Mouse (Mus musculus) intestine, postnatal 0 days (tissue): Measurements from ENCODE around the gene Itga2. TPM values are rescaled to one million over a fixed set of nuclear protein-coding genes. Genes with fewer than 3 reads are reported as not detected.

Experiments
- ATAC-seq: fragments of 200-750 bp; cut with Nextera tagmentation; 2 replicates; pipeline ENCODE4 v1.8.0; 2017; ENCODE audit warnings: mild to moderate bottlenecking, moderate TSS enrichment, moderate library complexity
- H3K27ac ChIP-seq: fragments of 300-500 bp; sonication (generic); 2 replicates; pipeline ENCODE4 v1.5.1; 2014; ENCODE audit warnings: mild to moderate bottlenecking, low read depth, low read length, moderate library complexity
- H3K27me3 ChIP-seq: fragments of 300-500 bp; sonication (generic); replicated peaks from 2 replicates; pipeline ENCODE4 v1.6.1; 2014; ENCODE audit warnings: low read length, mixed read lengths; ENCODE audit not compliant: control insufficient read depth, insufficient read depth
- H3K36me3 ChIP-seq: fragments of 300-500 bp; sonication (generic); 2 replicates; pipeline ENCODE4 v1.6.1; 2014; ENCODE audit warnings: mild to moderate bottlenecking, moderate library complexity; ENCODE audit not compliant: control insufficient read depth, insufficient read depth
- H3K4me1 ChIP-seq: fragments of 300-500 bp; sonication (generic); replicated peaks from 2 replicates; pipeline ENCODE4 v1.6.1; 2014; ENCODE audit warnings: antibody characterized with exemption, low read length, mixed read lengths; ENCODE audit not compliant: control insufficient read depth, insufficient read depth
- H3K4me2 ChIP-seq: fragments of 300-500 bp; sonication (generic); replicated peaks from 2 replicates; pipeline ENCODE4 v1.6.1; 2014; ENCODE audit warnings: low read depth, mild to moderate bottlenecking, moderate library complexity
- H3K4me3 ChIP-seq: fragments of 300-500 bp; sonication (generic); 2 replicates; pipeline ENCODE4 v1.5.1; 2014; ENCODE audit warnings: low read depth, low read length
- H3K9ac ChIP-seq: fragments of 300-500 bp; sonication (generic); 2 replicates; pipeline ENCODE4 v1.6.1; 2014; ENCODE audit warnings: mild to moderate bottlenecking, low read depth, low read length
- H3K9me3 ChIP-seq: fragments of 300-500 bp; sonication (generic); 2 replicates; pipeline ENCODE4 v1.6.1; 2016; ENCODE audit warnings: mixed run types; ENCODE audit not compliant: control insufficient read depth
- CTCF ChIP-seq: sonication (generic); IDR thresholded peaks from 2 replicates; pipeline ENCODE4 v1.5.1; 2016; ENCODE audit warnings: low read depth, mild to moderate bottlenecking, control low read depth, antibody characterized with exemption, moderate library complexity
- WGBS: fragments of 180-500 bp; shearing (Covaris S2); extraction: QIAGEN DNeasy Blood & Tissue Kit; methylation state at CpG from one replicate; pipeline ENCODE4 v1.1.7; 2014; 5-methylcytosine and 5-hydroxymethylcytosine counted together
- polyA plus RNA-seq: library from polyadenylated mRNA; unstranded; fragments of >200 nt; fragmentation: Nextera tagmentation; extraction: Ambion mirVana; gene quantifications from 2 replicates; pipeline ENCODE4 v1.2.1, GENCODE M21; 2015

The Itga2 gene
- polyA plus RNA-seq, 1 experiment from 2014 or later, result 4.8 TPM

DNA sequence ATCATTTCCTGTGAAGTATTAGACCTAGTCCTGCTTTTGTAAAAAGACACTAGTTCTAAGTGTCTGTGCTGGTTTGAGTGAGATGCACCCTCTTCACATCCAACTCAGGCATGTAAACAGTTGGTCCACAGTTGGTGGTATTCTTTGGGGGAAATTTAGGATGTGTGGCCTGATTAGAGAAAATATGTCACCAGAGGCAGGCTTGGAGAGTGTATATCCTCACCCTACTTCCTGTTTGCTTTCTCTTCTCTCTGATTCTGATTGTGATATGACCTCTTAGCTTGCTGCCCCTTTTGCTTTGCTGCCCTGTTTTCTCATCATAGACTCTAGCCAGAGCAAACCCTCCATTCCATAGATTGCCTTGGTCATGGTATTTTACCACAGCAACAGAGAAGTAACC is 37.2 kb downstream of the Itga2 start:
- no peak overlapping the region for H3K4me3 ChIP-seq
- H3K4me2 ChIP-seq, result no peak overlapping the region
- TF ChIP-seq CTCF, result no peak
- H3K9me3 ChIP-seq, result no peaks in the 10 kb centered on the region
- H3K9ac ChIP-seq, result no peak overlapping the region
- peaks cover 8% of the 10 kb centered on the region; the same call in 1 of the 2 replicates for H3K4me1 ChIP-seq
- no peak overlapping the region for H3K27ac ChIP-seq
- H3K27me3 ChIP-seq, result no peaks in the 10 kb centered on the region
- H3K36me3 ChIP-seq, result peaks cover 3% of the 10 kb centered on the region; the same call in 1 of the 2 replicates
- ATAC-seq, result no peak

DNA sequence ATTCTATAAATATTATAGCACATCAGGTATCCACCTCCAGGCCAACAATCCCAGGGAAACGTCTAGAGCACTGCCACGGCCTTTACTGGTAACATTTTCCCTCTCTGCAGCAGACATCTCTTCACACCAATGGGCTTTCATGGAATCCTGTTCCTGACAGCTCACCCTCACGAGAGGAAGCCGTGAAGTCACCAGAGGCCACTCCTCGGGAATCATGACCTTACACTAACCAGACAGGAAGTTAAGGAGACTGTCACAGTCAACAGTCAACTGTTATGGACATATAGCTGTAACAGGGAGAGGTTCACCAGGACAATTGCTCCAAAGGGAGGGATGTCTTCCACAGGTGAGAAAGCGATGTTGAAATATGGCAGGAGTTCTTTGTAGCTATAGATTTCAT is 40.2 kb downstream of the Itga2 start:
- TF ChIP-seq CTCF, result no peak
- 55% methylated on average over 6 of the region's 6 CpGs for WGBS
- no peak for ATAC-seq

GRCm38 (mm10) chr13:114887695-114888094 is 44.2 kb downstream of the Itga2 start:
- H3K27ac ChIP-seq, result no peak overlapping the region
- H3K4me1 ChIP-seq, result no peaks in the 10 kb centered on the region
- H3K9ac ChIP-seq, result no peak overlapping the region
- no peak for TF ChIP-seq CTCF
- no peaks in the 10 kb centered on the region for H3K36me3 ChIP-seq
- H3K27me3 ChIP-seq, result no peaks in the 10 kb centered on the region
- no peaks in the 10 kb centered on the region for H3K9me3 ChIP-seq
- H3K4me3 ChIP-seq, result no peak overlapping the region
- ATAC-seq, result no peak
- 79% methylated on average over 6 of the region's 6 CpGs for WGBS
- no peak overlapping the region for H3K4me2 ChIP-seq

More for the DNA sequence above, 40.2 kb downstream of the Itga2 start:
- no peaks in the 10 kb centered on the region for H3K36me3 ChIP-seq
- no peak overlapping the region for H3K4me2 ChIP-seq
- H3K27ac ChIP-seq, result no peak overlapping the region
- H3K4me1 ChIP-seq, result peaks cover 2% of the 10 kb centered on the region; the same call in 1 of the 2 replicates
- H3K4me3 ChIP-seq, result no peak overlapping the region
- no peak overlapping the region for H3K9ac ChIP-seq
- H3K9me3 ChIP-seq, result no peaks in the 10 kb centered on the region
- no peaks in the 10 kb centered on the region for H3K27me3 ChIP-seq

- no peak overlapping the region for H3K27ac ChIP-seq
- no peaks in the 10 kb centered on the region for H3K36me3 ChIP-seq
- ATAC-seq, result no peak
- 92% methylated on average over 4 of the region's 4 CpGs for WGBS
- no peak overlapping the region for H3K9ac ChIP-seq
- no peaks in the 10 kb centered on the region for H3K4me1 ChIP-seq
- H3K4me2 ChIP-seq, result no peak overlapping the region
- no peak for TF ChIP-seq CTCF
- H3K4me3 ChIP-seq, result no peak overlapping the region
- no peaks in the 10 kb centered on the region for H3K27me3 ChIP-seq
- H3K9me3 ChIP-seq, result no peaks in the 10 kb centered on the region
Measured at GRCm38 (mm10) chr13:114887293-114887692, 44.6 kb downstream of the Itga2 start.

GRCm38 (mm10) chr13:114885171-114885570 is 46.7 kb downstream of the Itga2 start:
- Histone ChIP-seq H3K9me3 (no peaks in the 10 kb centered on the region), H3K27ac (no peak overlapping the region), H3K4me3 (no peak overlapping the region), H3K27me3 (no peaks in the 10 kb centered on the region), H3K4me1 (no peaks in the 10 kb centered on the region), H3K4me2 (no peak overlapping the region), H3K36me3 (0 out of 2 replicates have a peak, but pooled peaks cover 7% of the 10 kb centered on the region), H3K9ac (no peak overlapping the region)
- WGBS, result 68% methylated on average over 9 of the region's 9 CpGs
- no peak for TF ChIP-seq CTCF
- ATAC-seq, result no peak

DNA sequence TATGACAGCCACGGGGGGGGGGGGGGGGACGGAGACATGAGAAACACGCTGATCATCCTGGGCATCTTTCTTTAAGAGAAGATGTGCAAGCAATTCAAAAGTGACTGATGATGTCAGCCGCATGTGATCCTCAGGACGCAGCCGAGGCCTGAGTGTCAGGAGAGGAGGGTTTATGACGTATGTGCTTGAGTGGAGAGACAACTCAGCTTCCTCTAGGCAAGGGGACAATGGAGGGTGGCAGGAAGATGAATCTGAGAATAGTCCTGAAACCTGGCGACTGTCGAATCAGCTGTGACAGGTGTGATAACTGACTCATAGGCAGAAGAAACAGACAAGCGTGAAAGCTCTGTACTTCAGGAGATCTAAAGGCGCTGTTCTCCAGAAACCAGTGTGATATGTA is 53.2 kb downstream of the Itga2 start:
- H3K9ac ChIP-seq, result no peak overlapping the region
- no peak overlapping the region for H3K27ac ChIP-seq
- no peak for ATAC-seq
- no peaks in the 10 kb centered on the region for H3K4me1 ChIP-seq
- H3K4me2 ChIP-seq, result no peak overlapping the region
- no peak overlapping the region for H3K4me3 ChIP-seq
- 0 out of 2 replicates have a peak, but pooled peaks cover 16% of the 10 kb centered on the region for H3K36me3 ChIP-seq
- H3K9me3 ChIP-seq, result no peaks in the 10 kb centered on the region
- no peak for TF ChIP-seq CTCF
- WGBS, result 81% methylated on average over 11 of the region's 11 CpGs
- no peaks in the 10 kb centered on the region for H3K27me3 ChIP-seq

GRCm38 (mm10) chr13:114876005-114876520 is 55.8 kb downstream of the Itga2 start:
- no peak for TF ChIP-seq CTCF
- no peak overlapping the region for H3K4me2 ChIP-seq
- H3K9me3 ChIP-seq, result no peaks in the 10 kb centered on the region
- H3K4me3 ChIP-seq, result no peak overlapping the region
- no peaks in the 10 kb centered on the region for H3K4me1 ChIP-seq
- H3K36me3 ChIP-seq, result 0 out of 2 replicates have a peak, but pooled peaks cover 12% of the 10 kb centered on the region
- ATAC-seq, result no peak
- H3K9ac ChIP-seq, result no peak overlapping the region
- WGBS, result 78% methylated on average over 2 of the region's 2 CpGs
- no peaks in the 10 kb centered on the region for H3K27me3 ChIP-seq
- no peak overlapping the region for H3K27ac ChIP-seq
